Mouse (Mus musculus) liver, adult 2 months (tissue): ENCODE results near the gene Sept14. TPM values are rescaled to one million over a fixed set of nuclear protein-coding genes. Genes with fewer than 3 reads are reported as not detected.
"Not testable (repeated sequence)": the region's sequence is repeated elsewhere in the genome, so short reads cannot be mapped to it uniquely, and the experiment has no call there.

Source experiments
- DNase-seq: peaks from one replicate; pipeline ENCODE4 v3.0.0-alpha.2; 2011; ENCODE audit warnings: low read depth, low spot score; ENCODE audit errors: extremely low read depth
- H3K27ac ChIP-seq: fragments of 200-500 bp; replicated peaks from 2 replicates; pipeline ENCODE4 v1.5.1; 2012; ENCODE audit warnings: low read depth, mild to moderate bottlenecking, control low read depth, inconsistent platforms, low read length; ENCODE audit not compliant: insufficient read depth
- H3K27me3 ChIP-seq: fragments of 200-500 bp; 2 replicates; pipeline ENCODE4 v1.6.1; 2012; ENCODE audit warnings: mild to moderate bottlenecking, moderate library complexity, low read length, inconsistent platforms; ENCODE audit not compliant: control insufficient read depth, insufficient read depth
- H3K36me3 ChIP-seq: fragments of 200-500 bp; 2 replicates; pipeline ENCODE4 v1.6.1; 2012; ENCODE audit warnings: low read length, inconsistent platforms; ENCODE audit not compliant: control insufficient read depth, insufficient read depth
- H3K4me1 ChIP-seq: fragments of 200-500 bp; 2 replicates; pipeline ENCODE4 v1.6.1; 2011; ENCODE audit warnings: low read length; ENCODE audit not compliant: control insufficient read depth, insufficient read depth
- H3K4me3 ChIP-seq: fragments of 200-500 bp; 2 replicates; pipeline ENCODE4 v1.5.1; 2011; ENCODE audit warnings: low read depth, mild to moderate bottlenecking, control low read depth, low read length, moderate library complexity; ENCODE audit not compliant: insufficient read depth
- H3K79me2 ChIP-seq: fragments of 200-500 bp; 2 replicates; pipeline ENCODE4 v1.6.1; 2012; ENCODE audit warnings: inconsistent platforms, mild to moderate bottlenecking, low read length, moderate library complexity; ENCODE audit not compliant: control insufficient read depth, insufficient read depth
- H3K9ac ChIP-seq: fragments of 200-500 bp; 2 replicates; pipeline ENCODE4 v1.6.1; 2012; ENCODE audit warnings: low read depth, mild to moderate bottlenecking, control low read depth, inconsistent platforms, low read length
- CTCF ChIP-seq: fragments of 200-500 bp; IDR thresholded peaks from 2 replicates; pipeline ENCODE4 v1.5.1; 2011; ENCODE audit warnings: low read depth, low read length, control low read depth
- POLR2A ChIP-seq: fragments of 200-500 bp; IDR thresholded peaks from 2 replicates; pipeline ENCODE4 v1.6.1; 2011; ENCODE audit warnings: low read length, control low read depth; ENCODE audit not compliant: insufficient read depth; ENCODE audit errors: extremely low read depth
- WGBS: fragments of 180-500 bp; shearing (Covaris S2); methylation state at CpG from one replicate; pipeline ENCODE4 v1.1.7; 2018; 5-methylcytosine and 5-hydroxymethylcytosine counted together
- polyA plus RNA-seq: library from polyadenylated mRNA; depleted of rRNA; stranded (reverse); fragments of >200 nt; gene quantifications from 2 replicates; pipeline ENCODE4 v1.2.3, GENCODE M21; 2012
- total RNA-seq: library from RNA; depleted of rRNA; stranded (reverse); fragments of >200 nt; gene quantifications from 2 replicates; pipeline ENCODE4 v1.2.3, GENCODE M21; 2014

The Sept14 gene
- total and polyA plus RNA-seq, 2 experiments = not detected

- DNase-seq = peak; percentile 48
- 58% methylated on average over 2 of the region's 2 CpGs for WGBS
Observed at GRCm38 (mm10) chr5:129700506-129700905, 7.8 kb downstream of the Sept14 start.

DNA sequence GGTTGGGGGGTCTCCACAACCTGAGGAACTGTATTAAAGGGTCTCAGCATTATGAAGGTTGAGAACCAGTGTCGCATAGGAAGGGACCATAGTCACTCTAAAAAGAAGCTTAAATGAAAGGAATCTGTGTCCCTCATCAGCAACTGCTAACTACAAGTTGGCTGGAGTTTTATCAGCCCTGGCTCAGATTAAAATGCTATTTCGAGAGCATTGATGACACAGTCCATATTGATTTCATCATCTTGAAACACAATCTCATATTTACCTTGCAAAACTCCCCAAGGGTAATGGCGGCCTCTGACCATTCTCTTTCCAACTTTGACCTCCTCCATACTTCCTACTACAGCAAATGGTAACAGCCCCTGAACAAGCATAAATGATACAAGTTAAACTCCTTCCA, 17.8 kb downstream of the Sept14 start:
- TF ChIP-seq POLR2A (no peak), CTCF (no peak)
- H3K79me2 ChIP-seq = no peaks in the 10 kb centered on the region
- no peaks in the 10 kb centered on the region for H3K36me3 ChIP-seq
- peaks cover 2% of the 10 kb centered on the region; the same call in 1 of the 2 replicates for H3K4me1 ChIP-seq
- no peak overlapping the region for H3K9ac ChIP-seq
- no peaks in the 10 kb centered on the region for H3K27me3 ChIP-seq
- no peak overlapping the region for H3K27ac ChIP-seq
- peak; percentile 86 for DNase-seq
- 39% methylated on average over 3 of the region's 3 CpGs for WGBS
- H3K4me3 ChIP-seq = no peak overlapping the region

More at GRCm38 (mm10) chr5:129700506-129700905, 7.8 kb downstream of the Sept14 start:
- Histone ChIP-seq H3K4me3 (no peak overlapping the region), H3K79me2 (no peaks in the 10 kb centered on the region), H3K4me1 (peaks cover 5% of the 10 kb centered on the region), H3K27ac (no peak overlapping the region), H3K27me3 (no peaks in the 10 kb centered on the region), H3K36me3 (no peaks in the 10 kb centered on the region), H3K9ac (no peak overlapping the region)
- TF ChIP-seq CTCF (no peak), POLR2A (no peak)

DNA sequence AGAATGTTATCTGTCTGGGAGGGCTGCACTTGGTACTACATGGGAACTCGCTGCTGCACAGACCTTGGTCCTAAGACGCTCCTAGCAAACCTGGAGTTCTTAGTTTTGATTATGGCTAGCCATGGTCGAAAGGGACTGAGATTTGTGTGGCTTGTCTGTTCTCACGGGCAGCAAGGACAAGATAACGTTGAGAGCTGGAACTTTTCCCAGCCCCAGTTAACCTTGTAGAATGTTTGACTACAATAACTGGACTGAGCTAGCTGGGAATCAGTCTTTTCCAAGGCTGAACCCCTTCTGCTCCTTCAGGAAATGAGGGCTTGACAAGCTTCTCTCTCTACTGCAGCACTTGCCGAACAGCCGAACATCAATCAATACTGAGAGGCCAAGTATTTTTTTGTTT, 20.7 kb downstream of the Sept14 start:
- Histone ChIP-seq H3K27ac (no peak overlapping the region), H3K4me3 (no peak overlapping the region), H3K4me1 (peaks cover 2% of the 10 kb centered on the region; the same call in 1 of the 2 replicates), H3K79me2 (no peaks in the 10 kb centered on the region), H3K9ac (no peak overlapping the region), H3K27me3 (no peaks in the 10 kb centered on the region), H3K36me3 (no peaks in the 10 kb centered on the region)
- DNase-seq = peak; percentile 40
- 42% methylated on average over 7 of the region's 7 CpGs for WGBS
- TF ChIP-seq CTCF (no peak), POLR2A (no peak)

GRCm38 (mm10) chr5:129685141-129685540, 23.2 kb downstream of the Sept14 start:
- not testable (repeated sequence) for H3K4me1 ChIP-seq, H3K36me3 ChIP-seq, DNase-seq, H3K27me3 ChIP-seq, H3K27ac ChIP-seq, H3K79me2 ChIP-seq, H3K9ac ChIP-seq, H3K4me3 ChIP-seq
- 94% methylated on average over 5 of the region's 5 CpGs for WGBS

- 1% methylated on average over 23 of the region's 23 CpGs for WGBS
- no peak for TF ChIP-seq CTCF
- peak; percentile 78 for TF ChIP-seq POLR2A
Observed at GRCm38 (mm10) chr5:129670036-129670458, 38.3 kb downstream of the Sept14 start, which contains the start of gene Zfp11. TSS of gene Zfp11 (minus strand) at chr5:129670099.

DNA sequence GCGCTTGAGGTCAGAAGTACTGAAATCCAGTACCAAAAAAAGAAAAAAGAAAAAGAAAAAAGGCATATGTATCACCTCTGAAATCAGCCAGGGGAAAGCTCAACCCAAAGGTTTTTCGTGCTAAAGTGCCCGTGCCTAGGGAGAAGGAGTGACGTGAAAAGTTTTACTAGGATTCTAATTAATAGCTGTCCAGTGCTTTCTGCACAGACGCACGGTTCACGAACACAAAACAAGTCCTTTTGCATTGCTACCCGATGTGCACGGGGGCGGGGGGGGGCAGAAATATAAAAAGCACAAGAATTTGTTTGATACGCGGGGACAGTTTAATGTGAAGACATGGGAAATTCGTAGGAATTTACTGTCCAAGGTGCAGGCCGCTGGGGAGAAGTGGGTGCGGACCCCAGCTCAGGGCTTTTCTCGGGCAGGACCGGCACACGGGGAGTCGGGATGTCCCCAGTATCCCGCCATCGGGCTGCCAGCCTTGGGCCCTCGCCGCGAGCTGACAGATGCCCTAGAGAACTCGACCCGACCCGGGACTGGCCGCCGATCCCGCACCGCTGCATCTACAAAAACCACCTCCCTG, 38.8 kb downstream of the Sept14 start:
- H3K36me3 ChIP-seq = no peaks in the 10 kb centered on the region
- peak overlapping the region; percentile 77 for H3K4me3 ChIP-seq
- H3K27me3 ChIP-seq = no peaks in the 10 kb centered on the region
- peak overlapping the region; percentile 26; the same call in 1 of the 2 replicates for H3K27ac ChIP-seq
- 0 out of 2 replicates have a peak, but pooled peaks cover 3% of the 10 kb centered on the region for H3K4me1 ChIP-seq
- peak overlapping the region; percentile 81 for H3K9ac ChIP-seq
- peaks cover 8% of the 10 kb centered on the region; the same call in 1 of the 2 replicates for H3K79me2 ChIP-seq
- peak; percentile 37 for DNase-seq
- under 1% methylated on average over 31 of the region's 31 CpGs for WGBS
- TF ChIP-seq POLR2A = no peak
- TF ChIP-seq CTCF = no peak

More at GRCm38 (mm10) chr5:129670036-129670458, 38.3 kb downstream of the Sept14 start, which contains the start of gene Zfp11:
- Histone ChIP-seq H3K27me3 (no peaks in the 10 kb centered on the region), H3K27ac (peak within 1 kb of the TSS; percentile 26; the same call in 1 of the 2 replicates), H3K9ac (peak within 1 kb of the TSS; percentile 81), H3K4me1 (0 out of 2 replicates have a peak, but pooled peaks cover 3% of the 10 kb centered on the region), H3K79me2 (peaks cover 8% of the 10 kb centered on the region; the same call in 1 of the 2 replicates), H3K4me3 (peak within 1 kb of the TSS; percentile 77), H3K36me3 (no peaks in the 10 kb centered on the region)
- peak; percentile 68 for DNase-seq
